Mouse (Mus musculus) myocyte (in vitro differentiated cells): Measurements from ENCODE around the gene Mvd.

Source experiments
- CEBPB ChIP-seq: IDR thresholded peaks from 2 replicates; pipeline ENCODE4 v1.6.1; 2011; ENCODE audit warnings: mild to moderate bottlenecking, moderate library complexity; ENCODE audit not compliant: poor library complexity, insufficient read depth, severe bottlenecking
- E2F4 ChIP-seq: IDR thresholded peaks from one replicate; pipeline ENCODE4 v1.6.1; 2011; ENCODE audit warnings: mild to moderate bottlenecking, control low read depth, moderate library complexity; ENCODE audit not compliant: insufficient read depth
- MAX ChIP-seq: IDR thresholded peaks from one replicate; pipeline ENCODE4 v1.6.1; 2011; ENCODE audit warnings: low read depth, mild to moderate bottlenecking, control low read depth
- MYOD1 ChIP-seq, 3 experiments: IDR thresholded peaks; one replicate each; pipeline ENCODE4 v1.6.1; 2011; ENCODE audit warnings: control low read depth in 2 of 3, low read depth in 2 of 3, mild to moderate bottlenecking in 2 of 3, moderate library complexity in 1 of 3; ENCODE audit not compliant: insufficient read length in 2 of 3, control insufficient read depth in 1 of 3
- MYOG ChIP-seq, 3 experiments: IDR thresholded peaks; one replicate each; pipeline ENCODE4 v1.6.1; 2011; ENCODE audit warnings: control low read depth in 2 of 3, low read depth in 2 of 3, mild to moderate bottlenecking in 2 of 3; ENCODE audit not compliant: insufficient read length in 2 of 3, control insufficient read depth in 1 of 3, insufficient read depth in 1 of 3
- POLR2A ChIP-seq: IDR thresholded peaks from one replicate; pipeline ENCODE4 v1.6.1; 2011; ENCODE audit warnings: low read depth, mild to moderate bottlenecking, control low read depth, moderate library complexity; ENCODE audit not compliant: insufficient read length
- POLR2AphosphoS2 ChIP-seq: IDR thresholded peaks from one replicate; pipeline ENCODE4 v1.6.1; 2011; ENCODE audit warnings: low read depth, control low read depth; ENCODE audit not compliant: insufficient read length
- REST ChIP-seq: IDR thresholded peaks from one replicate; pipeline ENCODE4 v1.6.1; 2011; ENCODE audit warnings: mild to moderate bottlenecking, control low read depth, moderate library complexity; ENCODE audit not compliant: insufficient read depth, insufficient read length
- SRF ChIP-seq: IDR thresholded peaks from one replicate; pipeline ENCODE4 v1.6.1; 2011; ENCODE audit warnings: low read depth; ENCODE audit not compliant: control insufficient read depth, insufficient read length
- TCF12 ChIP-seq: IDR thresholded peaks from one replicate; pipeline ENCODE4 v1.6.1; 2011; ENCODE audit warnings: mild to moderate bottlenecking, control low read depth; ENCODE audit not compliant: poor library complexity, insufficient read depth, severe bottlenecking
- TCF3 ChIP-seq: IDR thresholded peaks from one replicate; pipeline ENCODE4 v1.6.1; 2011; ENCODE audit warnings: low read depth, control low read depth; ENCODE audit not compliant: insufficient read length
- USF1 ChIP-seq: IDR thresholded peaks from one replicate; pipeline ENCODE4 v1.6.1; 2011; ENCODE audit warnings: low read depth, mild to moderate bottlenecking, control low read depth, moderate library complexity

- TF ChIP-seq POLR2A, result no peak
- TF ChIP-seq REST, result no peak
- TF ChIP-seq USF1, result no peak
- TF ChIP-seq MAX, result no peak
- no peak for TF ChIP-seq TCF12
- no peak for TF ChIP-seq SRF
- TF ChIP-seq E2F4, result no peak
- TF ChIP-seq MYOG (IDR thresholded peaks at IDR 0.05; ENCODE audit: control insufficient read depth in 1 of 3, insufficient read depth in 1 of 3, insufficient read length in 2 of 3, low read depth in 2 of 3), result no peak
- no peak for TF ChIP-seq MYOD1 (IDR thresholded peaks at IDR 0.05; ENCODE audit: control insufficient read depth in 1 of 3, insufficient read length in 2 of 3, low read depth in 2 of 3)
- TF ChIP-seq CEBPB, result no peak
- no peak for TF ChIP-seq POLR2AphosphoS2
- no peak for TF ChIP-seq TCF3
Observed at GRCm38 (mm10) chr8:122441326-122441725, 1.9 kb downstream of the Mvd start.
